Mouse (Mus musculus) thymus, postnatal 14 days (tissue): ENCODE data around the gene Hs3st6.

ENCODE experiments used
- DNase-seq: peaks from one replicate; pipeline ENCODE4 v3.0.0; 2021

Gene Hs3st6

DNA sequence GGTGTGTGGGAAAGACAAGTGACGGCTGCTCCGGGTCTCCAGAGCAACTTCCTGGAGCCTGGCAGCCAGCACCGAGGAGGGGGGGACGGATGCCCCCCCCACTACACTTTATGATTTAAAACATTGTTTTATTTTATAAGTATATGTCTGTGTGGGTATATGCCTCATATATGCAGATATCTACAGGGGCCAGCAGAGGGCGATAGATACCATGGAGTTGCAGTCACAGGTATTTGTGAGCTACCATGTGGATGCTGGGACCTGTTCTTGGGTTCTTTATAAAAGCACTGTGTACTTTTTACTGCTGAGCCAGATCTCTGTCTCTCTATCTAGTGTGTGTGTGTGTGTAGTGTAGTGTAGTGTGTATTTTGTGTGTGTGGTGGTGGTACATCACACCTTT, 20.5 kb downstream of the Hs3st6 start:
- no peak for DNase-seq

- no peak for DNase-seq
These were observed 22.4 kb downstream of the Hs3st6 start for GRCm38 (mm10) chr17:24775173-24775572.

DNA sequence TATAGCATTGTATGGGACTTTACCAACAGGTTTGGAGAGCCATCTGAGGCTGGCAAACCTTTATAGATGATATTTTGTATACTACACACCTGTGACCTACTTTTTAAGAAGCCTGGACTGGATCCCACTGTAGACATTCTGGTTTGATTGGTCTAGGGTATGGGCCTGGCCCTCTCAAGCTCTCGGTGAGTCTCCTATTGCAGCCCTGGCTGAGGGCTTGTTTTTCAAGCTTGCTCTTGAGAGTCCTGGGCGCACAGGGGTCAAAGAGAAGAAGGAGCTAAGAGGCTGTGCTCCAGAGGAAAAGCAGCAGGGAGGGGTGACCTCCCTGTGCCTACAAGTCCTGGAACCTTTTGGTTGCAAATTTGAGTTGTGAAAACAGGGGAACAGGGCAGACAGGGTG, 24.3 kb downstream of the Hs3st6 start:
- no peak for DNase-seq

GRCm38 (mm10) chr17:24780821-24781220, 28.0 kb downstream of the Hs3st6 start:
- no peak for DNase-seq

GRCm38 (mm10) chr17:24792190-24792589, 39.4 kb downstream of the Hs3st6 start:
- DNase-seq, result no peak

GRCm38 (mm10) chr17:24794791-24795190, 42.0 kb downstream of the Hs3st6 start:
- no peak for DNase-seq

- DNase-seq, result no peak
These were observed 44.2 kb downstream of the Hs3st6 start for GRCm38 (mm10) chr17:24796969-24797368.

- no peak for DNase-seq
These were observed 45.4 kb downstream of the Hs3st6 start for GRCm38 (mm10) chr17:24798229-24798628.

DNA sequence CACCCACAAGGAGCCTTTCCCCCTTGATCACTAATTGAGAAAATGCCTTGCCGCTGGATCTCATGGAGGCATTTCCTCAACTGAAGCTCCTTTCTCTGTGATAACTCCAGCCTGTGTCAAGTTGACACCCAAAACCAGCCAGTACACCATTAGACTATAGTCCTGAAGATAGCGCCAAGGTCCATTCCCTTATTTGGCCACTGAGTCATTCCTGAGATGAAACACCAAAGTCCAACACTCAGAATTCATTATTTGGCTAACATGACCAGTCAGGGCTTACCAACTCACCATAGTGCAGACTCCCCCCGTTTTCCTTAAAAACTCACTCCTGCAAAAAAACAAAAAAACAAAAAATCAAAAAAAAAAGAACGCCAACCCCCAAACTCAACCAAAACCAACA, 46.7 kb downstream of the Hs3st6 start:
- DNase-seq, result no peak

DNA sequence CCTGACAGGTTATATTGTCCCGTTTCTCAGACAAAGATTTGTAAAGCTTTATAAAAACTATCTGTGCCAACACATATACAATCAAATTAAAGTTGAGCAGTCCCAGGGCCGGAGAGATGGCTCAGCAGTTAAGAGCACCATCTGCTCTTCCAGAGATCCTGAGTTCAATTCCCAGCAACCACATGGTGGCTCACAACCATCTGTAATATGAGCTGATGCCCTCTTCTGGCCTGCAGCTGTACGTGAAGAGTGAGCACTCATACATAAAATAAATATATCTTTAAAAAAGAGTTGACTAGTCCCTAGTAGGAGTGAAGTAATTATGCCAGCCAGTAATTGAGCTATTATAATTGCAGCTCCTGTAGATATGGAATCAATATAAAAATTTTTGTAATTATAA, 47.7 kb downstream of the Hs3st6 start:
- no peak for DNase-seq

GRCm38 (mm10) chr17:24803952-24804951, 51.5 kb downstream of the Hs3st6 start, which contains the start of gene Meiob:
TSS of gene Meiob (plus strand) at chr17:24804289.
- peak; percentile 79 for DNase-seq
